Mouse (Mus musculus): Measurements from ENCODE around the gene Sfpq. TPM values are rescaled to one million over a fixed set of nuclear protein-coding genes. Genes with fewer than 3 reads are reported as not detected.

The Sfpq gene
- polyA plus RNA-seq, 1 experiment = 134 TPM

- Histone ChIP-seq H3K27ac (ENCODE audit: insufficient read depth, low read length) (no peak overlapping the region), H3K4me1 (ENCODE audit: control insufficient read depth, insufficient read depth, low read length) (0 out of 2 replicates have a peak, but pooled peaks cover 3% of the 10 kb centered on the region), H3K4me3 (replicated peaks; ENCODE audit: insufficient read depth, low read depth, low read length) (no peak overlapping the region), H3K27me3 (ENCODE audit: control insufficient read depth, insufficient read depth, low read length) (no peaks in the 10 kb centered on the region)
- no peak for DNase-seq
- TF ChIP-seq CTCF (IDR thresholded peaks at IDR 0.05; ENCODE audit: borderline replicate concordance, insufficient read depth, low read depth, low read length) (no peak), POLR2A (IDR thresholded peaks at IDR 0.05; ENCODE audit: borderline replicate concordance, insufficient read depth, low read length) (no peak)
- WGBS = 73% methylated on average over 8 of the region's 8 CpGs
Observed at GRCm38 (mm10) chr4:127037908-127038827, 17.0 kb downstream of the Sfpq start.

GRCm38 (mm10) chr4:127038828-127039349 is 17.8 kb downstream of the Sfpq start:
- Histone ChIP-seq H3K4me3 (replicated peaks; ENCODE audit: insufficient read depth, low read depth, low read length) (no peak overlapping the region), H3K27me3 (ENCODE audit: control insufficient read depth, insufficient read depth, low read length) (no peaks in the 10 kb centered on the region), H3K27ac (ENCODE audit: insufficient read depth, low read length) (no peak overlapping the region), H3K4me1 (ENCODE audit: control insufficient read depth, insufficient read depth, low read length) (0 out of 2 replicates have a peak, but pooled peaks cover 3% of the 10 kb centered on the region)
- WGBS = 90% methylated on average over 3 of the region's 3 CpGs
- DNase-seq = no peak
- TF ChIP-seq POLR2A (IDR thresholded peaks at IDR 0.05; ENCODE audit: borderline replicate concordance, insufficient read depth, low read length) = no peak
- no peak for TF ChIP-seq CTCF (IDR thresholded peaks at IDR 0.05; ENCODE audit: borderline replicate concordance, insufficient read depth, low read depth, low read length)

DNA sequence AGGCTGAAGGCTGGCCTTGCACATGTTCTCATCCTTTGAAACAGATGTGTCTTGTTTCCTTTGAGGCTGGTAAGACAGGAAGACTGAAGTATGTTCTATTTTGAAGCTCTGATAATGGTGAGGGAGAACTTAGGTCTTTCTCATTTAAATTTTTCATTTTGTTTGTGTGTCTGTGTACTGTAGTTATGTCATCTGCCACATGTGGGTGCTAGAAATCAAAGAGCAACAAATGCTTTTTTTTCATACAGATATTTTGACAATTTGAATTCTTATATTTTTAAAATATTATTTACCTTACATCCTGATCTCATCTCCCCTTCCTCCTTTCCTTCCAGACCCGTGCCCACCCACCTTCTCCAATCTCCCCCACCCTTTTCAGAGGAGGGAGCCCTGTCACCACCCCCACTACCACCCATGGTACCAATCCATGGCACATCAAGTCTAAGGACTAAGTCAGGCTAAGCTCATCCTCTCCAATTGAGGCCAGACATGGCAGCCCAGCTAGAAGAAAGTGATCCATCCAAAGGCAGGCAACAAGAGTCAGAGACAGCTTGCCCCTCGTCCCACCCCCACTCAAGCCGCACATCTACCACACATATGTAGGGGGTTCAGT is 18.9 kb downstream of the Sfpq start:
- Histone ChIP-seq H3K4me3 (replicated peaks; ENCODE audit: insufficient read depth, low read depth, low read length) (no peak overlapping the region), H3K27me3 (ENCODE audit: control insufficient read depth, insufficient read depth, low read length) (no peaks in the 10 kb centered on the region), H3K27ac (ENCODE audit: insufficient read depth, low read length) (no peak overlapping the region), H3K4me1 (ENCODE audit: control insufficient read depth, insufficient read depth, low read length) (no peaks in the 10 kb centered on the region)
- DNase-seq = no peak
- TF ChIP-seq CTCF (IDR thresholded peaks at IDR 0.05; ENCODE audit: borderline replicate concordance, insufficient read depth, low read depth, low read length) (no peak), POLR2A (IDR thresholded peaks at IDR 0.05; ENCODE audit: borderline replicate concordance, insufficient read depth, low read length) (no peak)
- 84% methylated on average over 3 of the region's 3 CpGs for WGBS

GRCm38 (mm10) chr4:127043540-127043939 is 22.4 kb downstream of the Sfpq start:
- TF ChIP-seq CTCF (IDR thresholded peaks at IDR 0.05; ENCODE audit: borderline replicate concordance, insufficient read depth, low read depth, low read length) (no peak), POLR2A (IDR thresholded peaks at IDR 0.05; ENCODE audit: borderline replicate concordance, insufficient read depth, low read length) (no peak)
- Histone ChIP-seq H3K4me1 (ENCODE audit: control insufficient read depth, insufficient read depth, low read length) (no peaks in the 10 kb centered on the region), H3K4me3 (replicated peaks; ENCODE audit: insufficient read depth, low read depth, low read length) (no peak overlapping the region), H3K27ac (ENCODE audit: insufficient read depth, low read length) (no peak overlapping the region), H3K27me3 (ENCODE audit: control insufficient read depth, insufficient read depth, low read length) (no peaks in the 10 kb centered on the region)
- 81% methylated on average over 4 of the region's 4 CpGs for whole genome bisulfite sequencing
- DNase-seq = no peak

GRCm38 (mm10) chr4:127051121-127051520 is 30.0 kb downstream of the Sfpq start:
- no peak overlapping the region for H3K4me3 ChIP-seq (replicated peaks; ENCODE audit: insufficient read depth, low read depth, low read length)
- TF ChIP-seq POLR2A (IDR thresholded peaks at IDR 0.05; ENCODE audit: borderline replicate concordance, insufficient read depth, low read length) (no peak), CTCF (IDR thresholded peaks at IDR 0.05; ENCODE audit: borderline replicate concordance, insufficient read depth, low read depth, low read length) (no peak)
- H3K27ac ChIP-seq (ENCODE audit: insufficient read depth, low read length) = no peak overlapping the region
- no peak for DNase-seq
- no peaks in the 10 kb centered on the region for H3K27me3 ChIP-seq (ENCODE audit: control insufficient read depth, insufficient read depth, low read length)
- H3K4me1 ChIP-seq (ENCODE audit: control insufficient read depth, insufficient read depth, low read length) = no peaks in the 10 kb centered on the region
- 85% methylated on average over 8 of the region's 8 CpGs for WGBS

DNA sequence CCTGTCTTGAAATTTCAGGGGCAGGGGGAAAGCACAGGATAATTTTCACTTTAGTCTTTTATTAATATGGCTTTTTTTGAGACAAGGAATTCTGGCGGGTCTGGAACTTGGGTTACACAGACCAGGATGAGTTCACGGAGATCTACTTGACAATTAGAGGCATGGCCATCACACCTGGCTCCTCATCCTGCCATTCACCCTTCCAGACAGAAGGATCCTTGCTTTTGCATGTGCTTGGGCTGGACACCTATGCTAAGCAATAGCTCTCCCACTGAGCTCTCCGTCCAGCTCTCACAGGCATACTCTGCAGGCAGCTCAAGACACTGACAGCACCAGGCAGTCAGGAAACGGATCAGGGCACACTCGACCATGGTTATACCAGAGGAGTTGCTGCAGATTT is 31.9 kb downstream of the Sfpq start:
- no peak overlapping the region for H3K27ac ChIP-seq (ENCODE audit: insufficient read depth, low read length)
- TF ChIP-seq CTCF (IDR thresholded peaks at IDR 0.05; ENCODE audit: borderline replicate concordance, insufficient read depth, low read depth, low read length) (no peak), POLR2A (IDR thresholded peaks at IDR 0.05; ENCODE audit: borderline replicate concordance, insufficient read depth, low read length) (no peak)
- WGBS = 92% methylated on average over 5 of the region's 5 CpGs
- DNase-seq = no peak
- H3K4me3 ChIP-seq (replicated peaks; ENCODE audit: insufficient read depth, low read depth, low read length) = no peak overlapping the region
- H3K4me1 ChIP-seq (ENCODE audit: control insufficient read depth, insufficient read depth, low read length) = no peaks in the 10 kb centered on the region
- H3K27me3 ChIP-seq (ENCODE audit: control insufficient read depth, insufficient read depth, low read length) = no peaks in the 10 kb centered on the region

GRCm38 (mm10) chr4:127054522-127055198 is 33.5 kb downstream of the Sfpq start:
- TF ChIP-seq POLR2A (IDR thresholded peaks at IDR 0.05; ENCODE audit: borderline replicate concordance, insufficient read depth, low read length) (no peak), CTCF (IDR thresholded peaks at IDR 0.05; ENCODE audit: borderline replicate concordance, insufficient read depth, low read depth, low read length) (peak; percentile 32; the same call in 1 of the 2 replicates)

More at GRCm38 (mm10) chr4:127054522-127055198, 33.5 kb downstream of the Sfpq start:
- Histone ChIP-seq H3K4me3 (replicated peaks; ENCODE audit: insufficient read depth, low read depth, low read length) (no peak overlapping the region), H3K4me1 (ENCODE audit: control insufficient read depth, insufficient read depth, low read length) (0 out of 2 replicates have a peak, but pooled peaks cover 2% of the 10 kb centered on the region), H3K27me3 (ENCODE audit: control insufficient read depth, insufficient read depth, low read length) (no peaks in the 10 kb centered on the region), H3K27ac (ENCODE audit: insufficient read depth, low read length) (no peak overlapping the region)
- 84% methylated on average over 7 of the region's 7 CpGs for WGBS
- DNase-seq = no peak
